Mouse (Mus musculus) cerebellum, adult 2 months (tissue): Measurements from ENCODE around the gene Wipf1. TPM values are rescaled to one million over a fixed set of nuclear protein-coding genes. Genes with fewer than 3 reads are reported as not detected.
A peak's percentile ranks its signal among the peaks of the same experiment; 100 is the strongest.

ENCODE experiments used
- DNase-seq, 2 experiments: peaks; one replicate each; pipeline ENCODE4 v3.0.0; 2021
- H3K27ac ChIP-seq: fragments of 200-500 bp; 2 replicates; pipeline ENCODE4 v1.5.1; 2012; ENCODE audit warnings: low read length, control low read depth, inconsistent platforms; ENCODE audit not compliant: insufficient read depth
- H3K27me3 ChIP-seq: fragments of 200-500 bp; 2 replicates; pipeline ENCODE4 v1.6.1; 2012; ENCODE audit warnings: inconsistent platforms, mild to moderate bottlenecking, low read length, moderate library complexity; ENCODE audit not compliant: control insufficient read depth, insufficient read depth
- H3K4me1 ChIP-seq: fragments of 200-500 bp; 2 replicates; pipeline ENCODE4 v1.6.1; 2011; ENCODE audit warnings: low read length; ENCODE audit not compliant: control insufficient read depth, insufficient read depth
- H3K4me3 ChIP-seq: fragments of 200-500 bp; replicated peaks from 2 replicates; pipeline ENCODE3; 2011; ENCODE audit warnings: mild to moderate bottlenecking, low read depth, low read length, control low read depth; ENCODE audit not compliant: insufficient read depth
- CTCF ChIP-seq: fragments of 200-500 bp; IDR thresholded peaks from 2 replicates; pipeline ENCODE4 v1.5.1; 2011; ENCODE audit warnings: low read depth, mild to moderate bottlenecking, control low read depth, low read length, moderate library complexity, borderline replicate concordance; ENCODE audit not compliant: insufficient read depth
- POLR2A ChIP-seq: fragments of 200-500 bp; IDR thresholded peaks from 2 replicates; pipeline ENCODE4 v1.6.1; 2011; ENCODE audit warnings: low read length, control low read depth, borderline replicate concordance; ENCODE audit not compliant: insufficient read depth
- WGBS: fragments of 180-500 bp; shearing (Covaris S2); methylation state at CpG from one replicate; pipeline ENCODE4 v1.1.7; 2018; 5-methylcytosine and 5-hydroxymethylcytosine counted together
- polyA plus RNA-seq: library from polyadenylated mRNA; depleted of rRNA; stranded (reverse); fragments of >200 nt; gene quantifications from 2 replicates; pipeline ENCODE4 v1.2.3, GENCODE M21; 2012

Wipf1 gene
- polyA plus RNA-seq, 1 experiment = 7.2 TPM

DNA sequence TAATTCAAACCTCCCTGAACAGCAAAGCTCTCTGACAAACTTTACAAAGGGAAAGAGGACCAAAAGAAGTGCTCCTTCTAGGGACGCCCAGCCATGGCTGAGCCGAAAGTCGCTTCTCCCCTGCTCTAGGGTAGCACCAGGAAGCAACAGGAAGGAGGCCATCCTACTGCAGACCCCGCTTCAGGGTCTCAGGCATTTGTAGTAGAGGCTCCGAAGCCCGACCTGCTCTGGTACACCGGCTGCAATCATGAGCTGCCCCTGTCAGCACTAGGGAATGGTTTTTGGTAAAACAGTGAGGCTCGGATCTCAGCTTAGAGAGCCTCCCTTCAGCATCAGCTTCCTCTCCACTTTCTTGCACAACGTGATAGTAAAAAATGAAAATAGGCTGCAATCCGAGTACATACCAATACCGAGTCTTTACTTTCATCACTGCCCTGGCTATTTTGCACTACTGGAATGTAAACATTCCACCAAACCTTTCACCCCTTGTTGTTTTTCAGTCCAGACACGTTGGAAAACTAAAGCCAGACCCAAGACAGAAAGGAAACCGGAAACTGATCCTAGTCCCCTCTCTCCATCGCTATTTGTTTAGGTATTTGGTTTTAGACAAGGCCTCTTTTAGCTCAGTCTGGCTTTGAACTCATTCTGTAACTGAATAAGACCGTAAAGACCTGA, 44.8 kb downstream of the Wipf1 start:
- 80% methylated on average over 15 of the region's 15 CpGs for WGBS
- TF ChIP-seq CTCF (no peak), POLR2A (no peak)
- Histone ChIP-seq H3K4me1 (no peaks in the 10 kb centered on the region), H3K27me3 (no peaks in the 10 kb centered on the region), H3K27ac (no peak overlapping the region), H3K4me3 (no peak overlapping the region)
- no peak for DNase-seq

DNA sequence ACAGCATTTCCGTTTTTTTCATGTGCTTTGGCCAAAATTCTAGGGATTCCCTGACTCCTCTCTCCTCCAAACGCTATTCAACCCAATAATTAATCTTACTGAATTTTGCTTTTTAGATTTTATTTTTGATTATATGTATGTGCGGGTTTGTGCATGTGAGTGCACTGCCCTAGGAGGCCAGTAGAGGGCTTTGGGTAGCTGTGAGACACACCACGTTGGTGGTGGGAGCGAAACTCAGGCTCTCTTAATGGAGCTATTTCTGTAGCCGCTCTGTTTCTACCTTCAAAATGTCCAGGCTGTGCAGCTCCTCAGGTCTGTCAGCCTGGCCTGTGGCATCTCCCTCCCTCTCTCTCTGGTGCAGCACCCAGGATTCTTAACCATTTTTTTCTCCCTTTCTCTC, 50.7 kb downstream of the Wipf1 start:
- TF ChIP-seq POLR2A (no peak), CTCF (no peak)
- no peak overlapping the region for H3K27ac ChIP-seq
- H3K4me3 ChIP-seq = no peak overlapping the region
- no peaks in the 10 kb centered on the region for H3K4me1 ChIP-seq
- no peak for DNase-seq
- 96% methylated on average over 6 of the region's 6 CpGs for WGBS
- no peaks in the 10 kb centered on the region for H3K27me3 ChIP-seq

DNA sequence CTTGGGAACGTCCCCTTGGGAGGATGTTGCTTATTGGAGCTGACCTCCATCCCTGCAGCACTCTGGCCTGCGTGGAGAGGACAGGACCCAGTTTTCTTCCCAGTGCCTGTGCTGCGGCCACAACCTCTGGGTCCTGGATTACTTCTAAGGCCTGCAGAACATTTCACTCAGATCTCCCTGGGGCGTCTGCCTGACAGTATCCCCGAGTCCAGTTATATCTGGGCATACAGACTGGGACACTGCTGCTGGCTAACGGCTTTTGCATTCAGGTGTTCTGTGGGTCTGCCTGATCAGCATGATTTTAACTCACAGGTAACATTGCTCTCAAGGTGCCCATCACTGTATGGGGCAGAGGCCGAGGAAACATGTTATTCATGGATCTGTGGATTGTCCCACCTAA, 52.0 kb downstream of the Wipf1 start:
- WGBS = 87% methylated on average over 7 of the region's 7 CpGs
- no peak for DNase-seq
- no peak for TF ChIP-seq CTCF
- TF ChIP-seq POLR2A = no peak
- Histone ChIP-seq H3K4me1 (no peaks in the 10 kb centered on the region), H3K27me3 (no peaks in the 10 kb centered on the region), H3K4me3 (no peak overlapping the region), H3K27ac (0 out of 2 replicates have a peak overlapping the region, but pooled peaks have one; percentile 43)

DNA sequence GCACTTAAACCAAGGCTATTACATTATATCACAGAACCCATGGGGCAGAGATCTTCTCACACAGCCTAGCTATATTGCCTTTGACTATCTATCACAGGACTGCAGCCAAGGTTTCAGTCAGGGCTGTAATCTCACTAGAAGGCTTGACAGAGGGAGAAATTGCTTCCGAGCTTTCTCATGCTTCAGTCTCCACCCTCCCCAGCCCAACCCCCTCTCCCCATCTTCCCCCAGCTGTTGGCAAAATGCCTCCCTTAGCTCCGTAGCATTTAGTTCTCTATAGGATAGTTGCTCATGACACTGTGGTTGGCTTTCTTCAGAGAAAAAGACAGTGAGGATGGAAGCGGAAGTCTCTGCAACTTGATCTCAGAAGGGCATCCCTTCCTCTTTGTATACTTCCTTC, 54.0 kb downstream of the Wipf1 start:
- no peaks in the 10 kb centered on the region for H3K27me3 ChIP-seq
- no peak overlapping the region for H3K4me3 ChIP-seq
- 35% methylated on average over 3 of the region's 3 CpGs for WGBS
- H3K4me1 ChIP-seq = no peaks in the 10 kb centered on the region
- TF ChIP-seq CTCF = no peak
- TF ChIP-seq POLR2A = no peak
- H3K27ac ChIP-seq = no peak overlapping the region
- no peak for DNase-seq

DNA sequence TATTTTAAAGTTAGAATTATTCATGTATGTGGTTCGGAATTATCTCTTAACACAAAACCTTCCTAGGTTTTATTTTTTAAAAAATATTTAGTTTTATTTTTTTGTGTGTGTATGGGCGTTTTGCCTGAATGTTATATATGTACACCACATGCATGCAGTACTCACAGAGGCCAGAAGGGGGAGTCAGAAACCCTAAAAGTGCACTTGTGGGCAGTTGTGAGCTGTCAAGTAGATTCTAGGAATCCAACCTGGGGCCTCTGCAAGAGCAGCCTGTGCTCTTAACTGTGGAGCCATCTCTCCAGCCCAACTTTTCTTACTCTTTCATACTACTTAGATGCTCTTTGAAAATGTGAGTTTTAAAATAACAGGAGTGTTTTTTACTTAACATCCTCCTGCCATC, 57.4 kb downstream of the Wipf1 start:
- H3K27ac ChIP-seq = no peak overlapping the region
- no peak for DNase-seq
- TF ChIP-seq CTCF (no peak), POLR2A (no peak)
- WGBS = 92% methylated on average over 2 of the region's 2 CpGs
- no peaks in the 10 kb centered on the region for H3K4me1 ChIP-seq
- no peak overlapping the region for H3K4me3 ChIP-seq
- no peaks in the 10 kb centered on the region for H3K27me3 ChIP-seq

DNA sequence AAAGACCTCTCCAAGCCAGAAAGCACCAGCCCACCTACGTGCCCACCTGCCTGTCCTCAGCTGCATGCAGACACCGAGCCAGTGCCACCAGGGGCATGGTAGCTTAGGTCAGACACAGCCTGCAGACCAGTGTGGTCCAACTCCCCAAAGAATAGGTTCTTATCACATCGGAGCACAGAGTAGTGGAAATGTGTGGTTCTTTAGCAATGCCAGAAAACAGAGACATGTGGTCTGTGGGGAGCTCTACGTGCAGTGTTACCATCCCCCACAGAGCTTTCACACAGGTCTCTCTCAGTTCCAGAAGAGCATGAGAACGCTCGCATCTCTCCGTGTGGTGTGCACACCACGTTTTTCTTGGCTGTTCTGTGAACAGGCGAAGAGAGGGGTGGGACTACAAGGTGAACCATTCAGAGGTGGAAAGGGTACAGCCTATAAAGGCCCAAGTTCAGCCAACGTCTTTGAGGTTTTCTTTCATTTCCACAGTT, 59.3 kb downstream of the Wipf1 start:
- Histone ChIP-seq H3K4me3 (no peak overlapping the region), H3K4me1 (no peaks in the 10 kb centered on the region), H3K27ac (no peak overlapping the region), H3K27me3 (no peaks in the 10 kb centered on the region)
- no peak for DNase-seq
- no peak for TF ChIP-seq CTCF
- TF ChIP-seq POLR2A = no peak
- WGBS = 37% methylated on average over 10 of the region's 10 CpGs

DNA sequence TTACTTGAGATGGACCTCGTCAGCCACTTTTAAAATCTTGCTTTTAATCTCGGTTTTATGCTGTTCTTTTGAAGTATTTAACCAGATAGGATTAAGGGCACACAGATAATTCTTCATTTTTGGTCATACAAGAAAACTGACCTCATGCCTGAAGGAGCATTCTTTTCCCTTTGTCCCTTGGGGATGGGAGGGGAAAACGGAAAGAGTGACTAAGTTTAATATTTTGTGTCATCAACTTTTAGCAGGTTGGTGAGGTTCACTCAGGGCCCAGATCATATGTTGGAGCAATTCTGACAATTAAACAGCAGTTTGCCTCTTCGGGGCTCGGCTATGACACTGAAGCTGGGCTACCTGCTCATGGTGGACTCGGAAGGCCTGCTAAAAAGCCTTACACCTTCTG, 60.0 kb downstream of the Wipf1 start:
- Histone ChIP-seq H3K27ac (no peak overlapping the region), H3K27me3 (no peaks in the 10 kb centered on the region), H3K4me1 (no peaks in the 10 kb centered on the region), H3K4me3 (no peak overlapping the region)
- TF ChIP-seq POLR2A = no peak
- no peak for TF ChIP-seq CTCF
- WGBS = 85% methylated on average over 6 of the region's 6 CpGs
- no peak for DNase-seq

DNA sequence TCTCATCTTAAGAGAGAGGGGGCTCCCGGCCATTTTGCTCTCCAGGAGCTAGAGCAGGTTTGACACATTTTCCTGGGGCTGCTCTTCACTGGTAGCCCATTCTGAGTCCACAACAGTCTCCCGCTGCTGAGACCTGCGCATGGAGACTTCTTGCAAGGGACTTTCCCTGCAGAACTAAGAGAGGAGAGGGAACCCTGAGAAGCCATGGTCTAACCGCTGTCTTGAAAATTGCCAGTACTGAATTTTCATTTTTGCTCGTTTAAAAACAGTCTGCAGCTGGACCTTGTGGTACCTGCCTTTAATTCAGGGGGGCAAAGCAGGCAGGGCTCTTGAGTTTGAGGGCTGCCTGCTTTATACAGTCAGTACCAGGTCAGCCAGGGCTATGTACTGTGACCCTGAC, 60.5 kb downstream of the Wipf1 start:
- no peaks in the 10 kb centered on the region for H3K27me3 ChIP-seq
- H3K4me3 ChIP-seq = no peak overlapping the region
- H3K4me1 ChIP-seq = no peaks in the 10 kb centered on the region
- no peak for DNase-seq
- TF ChIP-seq POLR2A (no peak), CTCF (no peak)
- no peak overlapping the region for H3K27ac ChIP-seq
- WGBS = 94% methylated on average over 5 of the region's 5 CpGs
